Mouse (Mus musculus) midbrain, postnatal 0 days (tissue): ENCODE measurements around the gene Proca1. TPM values are rescaled to one million over a fixed set of nuclear protein-coding genes. Genes with fewer than 3 reads are reported as not detected.
A peak's percentile ranks its signal among the peaks of the same experiment; 100 is the strongest.

Source experiments
- ATAC-seq: fragments of 200-750 bp; cut with Nextera tagmentation; 2 replicates; pipeline ENCODE4 v1.8.0; 2017; ENCODE audit warnings: moderate number of reproducible peaks, mild to moderate bottlenecking, moderate TSS enrichment, moderate library complexity; ENCODE audit not compliant: low FRiP score
- DNase-seq: peaks from one replicate; pipeline ENCODE4 v3.0.0-alpha.2; 2015; ENCODE audit warnings: low spot score
- H3K27ac ChIP-seq: fragments of 300-500 bp; sonication (generic); 2 replicates; pipeline ENCODE4 v1.5.1; 2014; ENCODE audit warnings: low read depth, mild to moderate bottlenecking, low read length, mixed read lengths
- H3K27me3 ChIP-seq: fragments of 300-500 bp; sonication (generic); 2 replicates; pipeline ENCODE4 v1.6.1; 2014; ENCODE audit warnings: low read length, control low read depth, mixed read lengths; ENCODE audit not compliant: insufficient read depth
- H3K36me3 ChIP-seq: fragments of 300-500 bp; sonication (generic); 2 replicates; pipeline ENCODE4 v1.6.1; 2014; ENCODE audit warnings: low read length, control low read depth, mixed read lengths; ENCODE audit not compliant: insufficient read depth
- H3K4me1 ChIP-seq: fragments of 300-500 bp; sonication (generic); 2 replicates; pipeline ENCODE4 v1.6.1; 2014; ENCODE audit warnings: mild to moderate bottlenecking, control low read depth, antibody characterized with exemption, low read length, mixed read lengths; ENCODE audit not compliant: insufficient read depth
- H3K4me2 ChIP-seq: fragments of 300-500 bp; sonication (generic); 2 replicates; pipeline ENCODE4 v1.6.1; 2014; ENCODE audit warnings: low read depth, mild to moderate bottlenecking, low read length, mixed read lengths; ENCODE audit not compliant: poor library complexity, severe bottlenecking
- H3K4me3 ChIP-seq: fragments of 300-500 bp; sonication (generic); 2 replicates; pipeline ENCODE4 v1.5.1; 2014; ENCODE audit warnings: low read depth, mild to moderate bottlenecking, low read length, moderate library complexity
- H3K9ac ChIP-seq: fragments of 300-500 bp; sonication (generic); replicated peaks from 2 replicates; pipeline ENCODE4 v1.6.1; 2014; ENCODE audit warnings: mild to moderate bottlenecking, low read length, moderate library complexity, mixed read lengths; ENCODE audit not compliant: poor library complexity, severe bottlenecking
- H3K9me3 ChIP-seq: fragments of 300-500 bp; sonication (generic); 2 replicates; pipeline ENCODE4 v1.6.1; 2016; ENCODE audit warnings: low read length, control low read depth
- CTCF ChIP-seq: IDR thresholded peaks from 2 replicates; pipeline ENCODE4 v1.5.1; 2016; ENCODE audit warnings: antibody characterized with exemption, mild to moderate bottlenecking
- WGBS: fragments of 180-500 bp; shearing (Covaris S2); extraction: QIAGEN DNeasy Blood & Tissue Kit; methylation state at CpG from one replicate; pipeline ENCODE4 v1.1.7; 2014; 5-methylcytosine and 5-hydroxymethylcytosine counted together
- microRNA-seq: library from miRNA; unstranded; fragments of <30 nt; microRNA quantifications from one replicate; pipeline ENCODE4, GENCODE M21; 2016; ENCODE audit warnings: borderline number of aligned reads
- polyA plus RNA-seq: library from polyadenylated mRNA; unstranded; fragments of >200 nt; fragmentation: Nextera tagmentation; extraction: Ambion mirVana; gene quantifications from 2 replicates; pipeline ENCODE4 v1.2.1, GENCODE M21; 2015
- total RNA-seq: library from RNA; depleted of rRNA; stranded (reverse); fragments of >200 nt; gene quantifications from 2 replicates; pipeline ENCODE4 v1.2.3, GENCODE M21; 2014; rRNA removed

The Proca1 gene
- total and polyA plus RNA-seq, 2 experiments from 2014 or later: 1.0 to 3.3 TPM

GRCm38 (mm10) chr11:78245261-78245626 is 52.1 kb downstream of the Proca1 start:
- no peak for ATAC-seq

GRCm38 (mm10) chr11:78245627-78246317 is 52.6 kb downstream of the Proca1 start, which contains the start of the genes Sdf2 and Supt6:
Sdf2 (plus strand) TSS chr11:78245746.
Supt6 (minus strand) TSS chr11:78245987.
- no peaks in the 10 kb centered on the region for H3K27me3 ChIP-seq
- peak within 1 kb of the TSS; percentile 93 for H3K9ac ChIP-seq
- H3K9me3 ChIP-seq: no peaks in the 10 kb centered on the region
- H3K4me2 ChIP-seq: peak within 1 kb of the TSS; percentile 54
- peaks cover 20% of the 10 kb centered on the region for H3K4me1 ChIP-seq
- peak; percentile 92 for ATAC-seq
- H3K27ac ChIP-seq: peak within 1 kb of the TSS; percentile 97
- H3K4me3 ChIP-seq: peak within 1 kb of the TSS; percentile 92
- peak; percentile 92 for DNase-seq
- TF ChIP-seq CTCF: peak; percentile 27
- under 1% methylated on average over 50 of the region's 50 CpGs for WGBS
- H3K36me3 ChIP-seq: peaks cover under 1% of the 10 kb centered on the region

More at GRCm38 (mm10) chr11:78245261-78245626, 52.1 kb downstream of the Proca1 start:
- H3K4me1 ChIP-seq: peaks cover 20% of the 10 kb centered on the region
- H3K9ac ChIP-seq: peak overlapping the region; percentile 93
- no peak for TF ChIP-seq CTCF
- peak overlapping the region; percentile 54 for H3K4me2 ChIP-seq
- no peaks in the 10 kb centered on the region for H3K9me3 ChIP-seq
- WGBS: under 1% methylated on average over 19 of the region's 19 CpGs
- DNase-seq: no peak
- peak overlapping the region; percentile 97 for H3K27ac ChIP-seq
- H3K4me3 ChIP-seq: peak overlapping the region; percentile 92
- peaks cover 4% of the 10 kb centered on the region; the same call in 1 of the 2 replicates for H3K36me3 ChIP-seq
- no peaks in the 10 kb centered on the region for H3K27me3 ChIP-seq

GRCm38 (mm10) chr11:78246318-78247011 is 53.3 kb downstream of the Proca1 start:
- Histone ChIP-seq H3K4me3 (peak overlapping the region; percentile 92), H3K9ac (peak overlapping the region; percentile 93; the same call in 1 of the 2 replicates), H3K4me1 (peaks cover 20% of the 10 kb centered on the region), H3K36me3 (peaks cover 7% of the 10 kb centered on the region), H3K27me3 (no peaks in the 10 kb centered on the region), H3K4me2 (peak overlapping the region; percentile 54), H3K27ac (peak overlapping the region; percentile 97), H3K9me3 (no peaks in the 10 kb centered on the region)
- no peak for ATAC-seq
- 53% methylated on average over 7 of the region's 7 CpGs for WGBS
- TF ChIP-seq CTCF: no peak
- no peak for DNase-seq

- WGBS: 71% methylated on average over 3 of the region's 3 CpGs
- H3K27ac ChIP-seq: no peak overlapping the region
- H3K9me3 ChIP-seq: no peaks in the 10 kb centered on the region
- H3K4me2 ChIP-seq: peak overlapping the region; percentile 54; the same call in 1 of the 2 replicates
- H3K36me3 ChIP-seq: peaks cover 8% of the 10 kb centered on the region
- peak overlapping the region; percentile 92; the same call in 1 of the 2 replicates for H3K4me3 ChIP-seq
- H3K27me3 ChIP-seq: no peaks in the 10 kb centered on the region
- ATAC-seq (no peak), DNase-seq (no peak)
- no peak overlapping the region for H3K9ac ChIP-seq
- peaks cover 20% of the 10 kb centered on the region for H3K4me1 ChIP-seq
- TF ChIP-seq CTCF: no peak
Observed at GRCm38 (mm10) chr11:78247012-78247348, 53.8 kb downstream of the Proca1 start.

GRCm38 (mm10) chr11:78247727-78248140 is 54.5 kb downstream of the Proca1 start:
- no peak overlapping the region for H3K9ac ChIP-seq
- WGBS: 61% methylated on average over 4 of the region's 4 CpGs
- no peaks in the 10 kb centered on the region for H3K9me3 ChIP-seq
- TF ChIP-seq CTCF: no peak
- no peak for ATAC-seq
- DNase-seq: no peak
- no peak overlapping the region for H3K4me2 ChIP-seq
- H3K27me3 ChIP-seq: no peaks in the 10 kb centered on the region
- H3K4me3 ChIP-seq: no peak overlapping the region
- peaks cover 13% of the 10 kb centered on the region for H3K36me3 ChIP-seq
- H3K27ac ChIP-seq: no peak overlapping the region
- H3K4me1 ChIP-seq: peaks cover 20% of the 10 kb centered on the region

Small RNA genes within 50 kb of the gene (microRNA-seq; reads per million reads assigned to microRNA genes)
- not detected for gene Mir7653

Other genes with a start within 250 kb of the Proca1 start
- 31.6 and 53.9 TPM in 2 replicates for gene Phf12, start 210.6 kb upstream of the Proca1 start, total RNA-seq
- gene Phf12, start 210.6 kb upstream of the Proca1 start, polyA plus RNA-seq: 9.3 and 9.9 TPM in 2 replicates
- gene Dhrs13, start 161.1 kb upstream of the Proca1 start, total RNA-seq: 69.3 and 77.7 TPM in 2 replicates
- 61.9 and 62.1 TPM in 2 replicates for gene Dhrs13, start 161.1 kb upstream of the Proca1 start, polyA plus RNA-seq
- gene Flot2, start 155.5 kb upstream of the Proca1 start, total RNA-seq: 67.3 and 87.1 TPM in 2 replicates
- 92.7 and 97.9 TPM in 2 replicates for gene Flot2, start 155.5 kb upstream of the Proca1 start, polyA plus RNA-seq
- 30.7 and 39.2 TPM in 2 replicates for gene Eral1, start 113.0 kb upstream of the Proca1 start, total RNA-seq
- gene Eral1, start 113.0 kb upstream of the Proca1 start, polyA plus RNA-seq: 26.1 and 27.4 TPM in 2 replicates
- 27.2 and 34.5 TPM in 2 replicates for gene Fam222b, start 98.7 kb upstream of the Proca1 start, total RNA-seq
- gene Fam222b, start 98.7 kb upstream of the Proca1 start, polyA plus RNA-seq: 28.2 and 29.1 TPM in 2 replicates
- gene Traf4, start 27.8 kb upstream of the Proca1 start, total RNA-seq: 80.5 and 89.5 TPM in 2 replicates
- gene Traf4, start 27.8 kb upstream of the Proca1 start, polyA plus RNA-seq: 68.4 and 71.1 TPM in 2 replicates
- gene Nek8, start 16.7 kb upstream of the Proca1 start, total RNA-seq: 7.1 and 7.6 TPM in 2 replicates
- gene Nek8, start 16.7 kb upstream of the Proca1 start, polyA plus RNA-seq: 4.5 and 5.7 TPM in 2 replicates
- gene Tlcd1, start 16.7 kb upstream of the Proca1 start, total RNA-seq: 12.6 and 24.0 TPM in 2 replicates
- 18.1 and 25.4 TPM in 2 replicates for gene Tlcd1, start 16.7 kb upstream of the Proca1 start, polyA plus RNA-seq
- gene Rpl23a, start 9.8 kb upstream of the Proca1 start, total RNA-seq: 753 and 863 TPM in 2 replicates
- gene Rpl23a, start 9.8 kb upstream of the Proca1 start, polyA plus RNA-seq: 853 and 860 TPM in 2 replicates
- gene Rab34, start 5.0 kb upstream of the Proca1 start, total RNA-seq: 71.3 and 78.4 TPM in 2 replicates
- gene Rab34, start 5.0 kb upstream of the Proca1 start, polyA plus RNA-seq: 65.0 and 65.5 TPM in 2 replicates
- gene Sdf2, start 52.4 kb downstream of the Proca1 start, total RNA-seq: 76.3 and 106 TPM in 2 replicates
- 114 and 115 TPM in 2 replicates for gene Sdf2, start 52.4 kb downstream of the Proca1 start, polyA plus RNA-seq
- 37.4 and 37.6 TPM in 2 replicates for gene Supt6, start 52.6 kb downstream of the Proca1 start, total RNA-seq
- 19.0 and 19.4 TPM in 2 replicates for gene Supt6, start 52.6 kb downstream of the Proca1 start, polyA plus RNA-seq
- 71.1 and 71.4 TPM in 2 replicates for gene 2610507B11Rik, start 68.4 kb downstream of the Proca1 start, total RNA-seq
- gene 2610507B11Rik, start 68.4 kb downstream of the Proca1 start, polyA plus RNA-seq: 40.8 and 49.2 TPM in 2 replicates
- gene BC030499, start 97.4 kb downstream of the Proca1 start, total RNA-seq: 0.22 and 0.38 TPM in 2 replicates
- gene BC030499, start 97.4 kb downstream of the Proca1 start, polyA plus RNA-seq: 0.12 TPM in 1 of 2 replicates, not detected in the other
- 3.1 and 3.6 TPM in 2 replicates for gene Spag5, start 108.1 kb downstream of the Proca1 start, total RNA-seq
- 2.2 and 2.4 TPM in 2 replicates for gene Spag5, start 108.1 kb downstream of the Proca1 start, polyA plus RNA-seq
- gene Aldoc, start 129.6 kb downstream of the Proca1 start, total RNA-seq: 265 and 359 TPM in 2 replicates
- 224 and 305 TPM in 2 replicates for gene Aldoc, start 129.6 kb downstream of the Proca1 start, polyA plus RNA-seq
- 62.4 and 67.2 TPM in 2 replicates for gene Pigs, start 135.0 kb downstream of the Proca1 start, total RNA-seq
- 82.6 and 91.0 TPM in 2 replicates for gene Pigs, start 135.0 kb downstream of the Proca1 start, polyA plus RNA-seq
- 93.5 and 141 TPM in 2 replicates for gene Unc119, start 150.1 kb downstream of the Proca1 start, total RNA-seq
- gene Unc119, start 150.1 kb downstream of the Proca1 start, polyA plus RNA-seq: 79.6 and 83.4 TPM in 2 replicates
- not detected in 2 replicates for gene Foxn1, start 193.2 kb downstream of the Proca1 start, total RNA-seq
- not detected in 2 replicates for gene Foxn1, start 193.2 kb downstream of the Proca1 start, polyA plus RNA-seq
- not detected in 2 replicates for gene Slc13a2, start 228.8 kb downstream of the Proca1 start, total RNA-seq
- gene Slc13a2, start 228.8 kb downstream of the Proca1 start, polyA plus RNA-seq: not detected in 2 replicates